Mouse (Mus musculus): ENCODE data around the gene Fopnl. TPM values are rescaled to one million over a fixed set of nuclear protein-coding genes. Genes with fewer than 3 reads are reported as not detected.
A peak's percentile ranks its signal among the peaks of the same experiment; 100 is the strongest.

The Fopnl gene
- total and polyA plus RNA-seq, 2 experiments from 2014 or later = 83.8 to 206 TPM

- no peaks in the 10 kb centered on the region for H3K9me3 ChIP-seq (ENCODE audit: low read length)
- peak within 1 kb of the TSS; percentile 76 for H3K4me3 ChIP-seq (ENCODE audit: low read length)
- H3K27me3 ChIP-seq (ENCODE audit: insufficient read depth, low read length) = no peaks in the 10 kb centered on the region
- TF ChIP-seq CTCF (IDR thresholded peaks at IDR 0.05; ENCODE audit: low read depth) = no peak
- peak; percentile 89 for DNase-seq (ENCODE audit: low spot score)
- WGBS = 3% methylated on average over 39 of the region's 64 CpGs
- peak within 1 kb of the TSS; percentile 82 for H3K27ac ChIP-seq
- H3K4me1 ChIP-seq (ENCODE audit: insufficient read depth, low read length) = peaks cover 2% of the 10 kb centered on the region; the same call in 1 of the 2 replicates
- peak within 1 kb of the TSS; percentile 76 for H3K9ac ChIP-seq (replicated peaks; ENCODE audit: low read length)
- peak within 1 kb of the TSS; percentile 80 for H3K4me2 ChIP-seq (ENCODE audit: low read depth, low read length)
- no peaks in the 10 kb centered on the region for H3K36me3 ChIP-seq (ENCODE audit: insufficient read depth, low read length)
- ATAC-seq = peak; percentile 98
Measured at GRCm38 (mm10) chr16:14361362-14362098, 44.3 kb upstream of the Fopnl start, which contains the start of gene Abcc1. Gene Abcc1, plus strand, starts transcription at chr16:14361558.

GRCm38 (mm10) chr16:14360931-14361330 is 43.7 kb upstream of the Fopnl start:
- DNase-seq (ENCODE audit: low spot score) = peak; percentile 48
- ATAC-seq = peak; percentile 40
- peak overlapping the region; percentile 76 for H3K4me3 ChIP-seq (ENCODE audit: low read length)
- H3K4me2 ChIP-seq (ENCODE audit: low read depth, low read length) = peak overlapping the region; percentile 80
- peaks cover 2% of the 10 kb centered on the region; the same call in 1 of the 2 replicates for H3K4me1 ChIP-seq (ENCODE audit: insufficient read depth, low read length)
- H3K27me3 ChIP-seq (ENCODE audit: insufficient read depth, low read length) = no peaks in the 10 kb centered on the region
- no peaks in the 10 kb centered on the region for H3K9me3 ChIP-seq (ENCODE audit: low read length)
- H3K36me3 ChIP-seq (ENCODE audit: insufficient read depth, low read length) = no peaks in the 10 kb centered on the region
- peak overlapping the region; percentile 82 for H3K27ac ChIP-seq
- peak overlapping the region; percentile 76 for H3K9ac ChIP-seq (replicated peaks; ENCODE audit: low read length)
- no peak for TF ChIP-seq CTCF (IDR thresholded peaks at IDR 0.05; ENCODE audit: low read depth)
- under 1% methylated on average over 7 of the region's 7 CpGs for WGBS

- no peak overlapping the region for H3K4me2 ChIP-seq (ENCODE audit: low read depth, low read length)
- no peak for DNase-seq (ENCODE audit: low spot score)
- 92% methylated on average over 1 of the region's 1 CpGs for WGBS
- no peak overlapping the region for H3K27ac ChIP-seq
- H3K9ac ChIP-seq (replicated peaks; ENCODE audit: low read length) = no peak overlapping the region
- no peak overlapping the region for H3K4me3 ChIP-seq (ENCODE audit: low read length)
- H3K9me3 ChIP-seq (ENCODE audit: low read length) = no peaks in the 10 kb centered on the region
- no peak for ATAC-seq
- no peak for TF ChIP-seq CTCF (IDR thresholded peaks at IDR 0.05; ENCODE audit: low read depth)
- no peaks in the 10 kb centered on the region for H3K36me3 ChIP-seq (ENCODE audit: insufficient read depth, low read length)
- H3K27me3 ChIP-seq (ENCODE audit: insufficient read depth, low read length) = no peaks in the 10 kb centered on the region
- peaks cover 2% of the 10 kb centered on the region; the same call in 1 of the 2 replicates for H3K4me1 ChIP-seq (ENCODE audit: insufficient read depth, low read length)
Measured at GRCm38 (mm10) chr16:14358531-14358930, 41.3 kb upstream of the Fopnl start.

- H3K36me3 ChIP-seq (ENCODE audit: insufficient read depth, low read length) = no peaks in the 10 kb centered on the region
- no peak overlapping the region for H3K4me2 ChIP-seq (ENCODE audit: low read depth, low read length)
- no peaks in the 10 kb centered on the region for H3K9me3 ChIP-seq (ENCODE audit: low read length)
- no peak for TF ChIP-seq CTCF (IDR thresholded peaks at IDR 0.05; ENCODE audit: low read depth)
- H3K4me3 ChIP-seq (ENCODE audit: low read length) = no peak overlapping the region
- H3K4me1 ChIP-seq (ENCODE audit: insufficient read depth, low read length) = no peaks in the 10 kb centered on the region; the same call in 1 of the 2 replicates
- no peak overlapping the region for H3K9ac ChIP-seq (replicated peaks; ENCODE audit: low read length)
- 82% methylated on average over 2 of the region's 2 CpGs for whole genome bisulfite sequencing
- DNase-seq (ENCODE audit: low spot score) (no peak), ATAC-seq (no peak)
- no peak overlapping the region for H3K27ac ChIP-seq
- H3K27me3 ChIP-seq (ENCODE audit: insufficient read depth, low read length) = no peaks in the 10 kb centered on the region
Measured at GRCm38 (mm10) chr16:14357859-14358258, 40.7 kb upstream of the Fopnl start.

- no peak overlapping the region for H3K4me3 ChIP-seq (ENCODE audit: low read length)
- no peak for DNase-seq (ENCODE audit: low spot score)
- no peak for ATAC-seq
- no peak overlapping the region for H3K4me2 ChIP-seq (ENCODE audit: low read depth, low read length)
- TF ChIP-seq CTCF (IDR thresholded peaks at IDR 0.05; ENCODE audit: low read depth) = no peak
- 77% methylated on average over 5 of the region's 5 CpGs for WGBS
- H3K9me3 ChIP-seq (ENCODE audit: low read length) = no peaks in the 10 kb centered on the region
- no peak overlapping the region for H3K27ac ChIP-seq
- no peaks in the 10 kb centered on the region for H3K36me3 ChIP-seq (ENCODE audit: insufficient read depth, low read length)
- H3K9ac ChIP-seq (replicated peaks; ENCODE audit: low read length) = no peak overlapping the region
- H3K4me1 ChIP-seq (ENCODE audit: insufficient read depth, low read length) = no peaks in the 10 kb centered on the region
- no peaks in the 10 kb centered on the region for H3K27me3 ChIP-seq (ENCODE audit: insufficient read depth, low read length)
Measured at GRCm38 (mm10) chr16:14352663-14353062, 35.5 kb upstream of the Fopnl start.

GRCm38 (mm10) chr16:14352234-14352633 is 35.0 kb upstream of the Fopnl start:
- no peak overlapping the region for H3K4me3 ChIP-seq (ENCODE audit: low read length)
- H3K27ac ChIP-seq = no peak overlapping the region
- 79% methylated on average over 3 of the region's 3 CpGs for whole genome bisulfite sequencing
- H3K36me3 ChIP-seq (ENCODE audit: insufficient read depth, low read length) = no peaks in the 10 kb centered on the region
- no peaks in the 10 kb centered on the region for H3K4me1 ChIP-seq (ENCODE audit: insufficient read depth, low read length)
- no peaks in the 10 kb centered on the region for H3K9me3 ChIP-seq (ENCODE audit: low read length)
- ATAC-seq (no peak), DNase-seq (ENCODE audit: low spot score) (no peak)
- H3K9ac ChIP-seq (replicated peaks; ENCODE audit: low read length) = no peak overlapping the region
- TF ChIP-seq CTCF (IDR thresholded peaks at IDR 0.05; ENCODE audit: low read depth) = no peak
- H3K27me3 ChIP-seq (ENCODE audit: insufficient read depth, low read length) = no peaks in the 10 kb centered on the region
- no peak overlapping the region for H3K4me2 ChIP-seq (ENCODE audit: low read depth, low read length)

GRCm38 (mm10) chr16:14351571-14351970 is 34.4 kb upstream of the Fopnl start:
- Histone ChIP-seq H3K27ac (no peak overlapping the region), H3K36me3 (ENCODE audit: insufficient read depth, low read length) (no peaks in the 10 kb centered on the region), H3K9me3 (ENCODE audit: low read length) (no peaks in the 10 kb centered on the region), H3K4me1 (ENCODE audit: insufficient read depth, low read length) (no peaks in the 10 kb centered on the region), H3K27me3 (ENCODE audit: insufficient read depth, low read length) (no peaks in the 10 kb centered on the region), H3K4me3 (ENCODE audit: low read length) (no peak overlapping the region), H3K4me2 (ENCODE audit: low read depth, low read length) (no peak overlapping the region), H3K9ac (replicated peaks; ENCODE audit: low read length) (no peak overlapping the region)
- no peak for TF ChIP-seq CTCF (IDR thresholded peaks at IDR 0.05; ENCODE audit: low read depth)
- DNase-seq (ENCODE audit: low spot score) (no peak), ATAC-seq (no peak)

All from hindbrain, postnatal 0 days (tissue).